Mouse (Mus musculus) urinary bladder, adult 18-20 months (tissue): ENCODE measurements around the gene Cox4i2.
A peak's percentile ranks its signal among the peaks of the same experiment; 100 is the strongest.

ENCODE experiments used
- DNase-seq, 2 experiments: peaks; one replicate each; pipeline ENCODE4 v3.0.0; 2022; ENCODE audit warnings: low spot score in 2 of 2, mixed read lengths in 2 of 2

The Cox4i2 gene

GRCm38 (mm10) chr2:152753944-152754711 lies at the start of gene Cox4i2:
Gene Cox4i2 (plus strand): TSS chr2:152754173.
- DNase-seq, result no peak

GRCm38 (mm10) chr2:152704256-152704605 lies 49.7 kb upstream of the Cox4i2 start:
- no peak for DNase-seq

- DNase-seq, result no peak
These were observed 49.1 kb upstream of the Cox4i2 start for GRCm38 (mm10) chr2:152704811-152705370.

DNA sequence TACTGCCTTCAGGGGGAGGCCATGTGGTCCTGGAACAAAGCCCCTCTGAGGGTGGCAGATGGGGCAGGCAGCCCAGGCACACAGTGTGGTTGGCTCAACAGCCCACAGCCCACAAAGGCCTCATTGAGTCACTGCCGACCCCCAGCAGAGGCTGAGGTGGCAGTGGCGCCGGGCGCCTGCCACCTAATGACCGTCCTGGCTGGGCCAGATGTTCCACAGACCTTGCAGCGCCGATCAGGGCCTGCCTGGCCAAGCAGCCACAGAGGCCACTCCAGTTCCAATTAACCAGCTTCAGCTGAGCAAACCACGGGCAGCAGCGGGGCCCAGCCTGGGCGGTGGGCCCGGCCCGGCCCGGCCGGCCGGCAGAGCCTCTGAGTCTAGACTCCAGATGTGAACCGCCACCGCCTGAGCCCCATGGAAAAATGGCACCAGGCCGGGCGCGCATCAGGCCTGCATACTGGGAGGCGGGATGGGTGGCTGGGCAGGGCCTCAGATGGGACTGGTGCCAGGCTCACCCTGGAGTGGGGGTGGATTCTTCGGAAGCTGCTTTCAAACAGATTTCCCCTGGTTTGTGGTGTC lies 47.9 kb upstream of the Cox4i2 start:
- DNase-seq, result no peak

DNA sequence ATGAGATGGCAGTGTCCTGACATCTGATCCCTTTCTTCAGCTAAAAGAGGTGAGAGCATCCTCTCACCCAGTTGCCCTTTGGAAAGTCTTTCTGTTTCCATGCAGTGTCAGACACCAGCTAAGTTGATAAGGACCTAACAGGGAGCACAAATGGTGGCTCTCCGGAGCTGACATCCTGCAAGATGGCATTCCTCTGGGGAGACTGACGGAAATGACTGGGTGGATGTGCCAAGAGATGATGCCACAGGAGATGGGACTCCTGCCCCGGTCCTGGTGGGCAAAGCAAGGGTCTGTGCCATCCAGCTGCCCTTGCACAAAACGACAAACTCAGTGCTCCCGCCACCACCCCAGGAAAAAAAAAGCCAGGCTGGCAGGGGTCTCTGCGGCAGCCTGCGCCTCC lies 46.8 kb upstream of the Cox4i2 start:
- DNase-seq, result no peak

GRCm38 (mm10) chr2:152707627-152708026 lies 46.3 kb upstream of the Cox4i2 start:
- peak; percentile 83 to 92 for DNase-seq

DNA sequence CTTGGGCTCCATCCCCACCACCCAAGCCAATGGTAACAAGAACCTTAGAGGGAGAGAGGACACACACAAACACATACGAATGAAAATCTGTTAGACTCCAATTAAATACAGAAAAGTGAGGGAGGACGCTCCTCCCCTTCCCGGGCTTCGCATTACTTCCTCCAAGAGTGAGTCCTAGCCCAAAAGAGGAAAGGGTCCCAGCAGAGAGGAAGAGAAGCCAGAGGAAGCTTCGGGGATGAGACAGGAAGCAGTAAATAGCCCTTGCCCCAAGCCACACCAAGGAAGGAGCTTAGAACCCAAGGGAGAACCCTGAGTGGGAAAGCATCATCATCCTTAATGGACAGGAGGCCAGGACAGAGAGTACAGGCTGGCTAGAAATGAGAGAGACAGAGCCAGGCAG lies 44.9 kb upstream of the Cox4i2 start:
- no peak for DNase-seq

GRCm38 (mm10) chr2:152716241-152716772 lies 37.7 kb upstream of the Cox4i2 start:
- DNase-seq, result peak in 1 of 2 experiments; percentile 79

DNA sequence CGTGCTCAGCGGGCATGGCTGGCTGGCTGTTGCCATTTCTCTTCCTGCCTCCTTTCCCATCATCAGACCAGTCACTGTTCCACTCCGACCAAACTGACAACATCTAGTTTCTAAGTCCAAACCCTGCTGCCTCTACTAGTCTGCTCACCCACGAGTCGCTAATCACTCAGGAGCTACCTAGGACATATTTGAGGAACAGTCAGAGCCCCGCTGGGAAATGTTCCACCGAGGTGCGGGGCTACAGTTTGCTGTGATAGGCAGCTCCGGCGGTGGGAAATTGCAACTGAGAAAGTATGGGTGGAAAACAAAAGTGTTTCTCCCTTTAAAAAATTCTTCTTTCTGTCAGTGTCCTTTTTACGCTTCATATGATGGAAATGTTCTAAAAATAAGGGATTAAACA lies 36.3 kb upstream of the Cox4i2 start:
- DNase-seq, result no peak

- no peak for DNase-seq
These were observed 35.9 kb upstream of the Cox4i2 start for GRCm38 (mm10) chr2:152718076-152718475.

DNA sequence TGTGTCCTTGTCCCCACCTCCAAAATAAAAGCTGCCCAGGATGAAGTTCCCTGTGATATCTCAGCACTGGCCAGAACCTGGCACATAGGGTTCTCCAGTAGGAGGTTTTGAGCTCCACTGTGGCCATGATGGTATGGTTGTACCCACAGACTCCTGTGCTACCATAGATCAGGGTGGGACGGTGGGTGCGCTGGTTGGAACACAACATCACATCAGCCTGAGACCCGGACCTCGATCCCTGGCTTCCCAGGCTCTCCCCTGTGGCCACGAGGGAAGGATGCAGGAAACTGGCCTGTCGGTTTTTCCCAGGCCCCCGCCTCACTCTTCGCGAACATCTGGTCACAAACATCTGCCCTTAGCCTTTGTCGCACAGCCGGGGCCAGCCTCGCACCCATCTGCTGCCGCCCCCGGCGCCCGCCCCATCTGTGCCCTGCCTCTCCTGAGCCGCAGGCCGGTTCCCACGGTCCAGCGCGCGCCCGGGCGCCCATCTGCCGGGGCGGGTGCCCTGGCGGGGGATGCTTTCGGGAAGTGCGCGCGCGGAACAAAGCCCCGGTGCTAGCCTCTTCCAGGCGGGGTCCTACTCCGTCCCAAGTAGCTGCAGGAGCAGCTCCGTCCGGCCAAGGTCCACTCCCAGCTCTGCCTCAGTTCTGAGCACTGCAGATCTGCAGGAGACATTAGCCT lies 30.2 kb upstream of the Cox4i2 start:
- DNase-seq, result no peak

GRCm38 (mm10) chr2:152724332-152724723 lies 29.6 kb upstream of the Cox4i2 start:
- DNase-seq, result no peak

DNA sequence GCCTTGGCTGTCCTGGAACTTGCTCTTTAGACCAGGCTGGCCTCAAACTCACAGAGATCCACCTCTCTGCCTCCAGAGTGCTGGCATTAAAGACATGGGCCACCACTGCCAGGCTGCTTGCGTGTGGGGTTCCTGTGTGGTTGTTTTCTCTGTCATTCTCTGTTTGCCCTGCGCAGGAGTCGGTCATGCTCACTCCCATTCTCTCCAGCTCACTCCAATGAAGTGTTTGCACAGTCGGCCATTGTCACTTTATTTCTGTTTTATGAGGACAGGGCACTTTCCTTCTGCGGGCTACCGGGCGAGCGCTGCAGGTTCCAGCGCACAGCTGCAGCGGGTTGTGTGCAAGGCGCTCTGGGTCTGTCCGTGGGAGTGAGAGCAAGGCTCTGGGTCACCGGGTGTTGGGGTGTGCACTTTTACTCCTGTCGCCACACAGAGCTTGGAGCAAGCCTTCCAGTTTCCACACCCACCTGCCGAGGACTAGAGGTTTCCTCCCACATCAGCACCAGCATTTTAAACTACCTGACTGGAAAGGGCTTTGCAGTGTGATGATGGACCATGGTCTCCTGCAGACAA lies 28.7 kb upstream of the Cox4i2 start:
- DNase-seq, result no peak

GRCm38 (mm10) chr2:152726213-152726612 lies 27.8 kb upstream of the Cox4i2 start:
- no peak for DNase-seq

DNA sequence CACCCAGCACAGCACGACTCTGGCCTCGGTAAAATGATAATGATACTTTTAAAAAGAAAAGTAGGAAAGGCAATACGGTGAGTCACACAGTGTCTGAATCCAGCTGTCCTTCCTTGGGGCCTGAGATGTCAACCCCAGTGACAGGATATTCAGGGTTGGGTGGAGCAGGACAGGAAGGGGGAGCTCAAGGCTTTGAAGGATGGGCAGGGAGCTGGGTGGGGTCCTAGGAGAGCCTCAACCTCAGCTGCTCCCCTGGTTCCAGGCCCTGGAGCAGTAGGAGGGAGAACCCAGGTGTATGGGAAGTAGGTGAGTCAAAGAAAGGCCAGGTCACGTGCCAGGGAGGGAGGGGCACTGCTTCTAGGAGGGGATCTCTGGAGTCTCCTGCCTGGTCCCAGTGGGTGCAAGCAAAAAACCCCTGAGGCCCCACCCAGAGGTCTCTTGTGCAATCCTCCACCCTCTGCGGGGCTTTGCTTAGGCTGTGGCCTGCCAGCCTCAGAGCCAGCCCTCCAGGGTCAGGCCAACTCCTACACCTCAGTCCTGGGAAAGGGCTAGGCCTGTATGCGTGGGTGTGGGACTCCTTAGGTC lies 27.1 kb upstream of the Cox4i2 start:
- no peak for DNase-seq

DNA sequence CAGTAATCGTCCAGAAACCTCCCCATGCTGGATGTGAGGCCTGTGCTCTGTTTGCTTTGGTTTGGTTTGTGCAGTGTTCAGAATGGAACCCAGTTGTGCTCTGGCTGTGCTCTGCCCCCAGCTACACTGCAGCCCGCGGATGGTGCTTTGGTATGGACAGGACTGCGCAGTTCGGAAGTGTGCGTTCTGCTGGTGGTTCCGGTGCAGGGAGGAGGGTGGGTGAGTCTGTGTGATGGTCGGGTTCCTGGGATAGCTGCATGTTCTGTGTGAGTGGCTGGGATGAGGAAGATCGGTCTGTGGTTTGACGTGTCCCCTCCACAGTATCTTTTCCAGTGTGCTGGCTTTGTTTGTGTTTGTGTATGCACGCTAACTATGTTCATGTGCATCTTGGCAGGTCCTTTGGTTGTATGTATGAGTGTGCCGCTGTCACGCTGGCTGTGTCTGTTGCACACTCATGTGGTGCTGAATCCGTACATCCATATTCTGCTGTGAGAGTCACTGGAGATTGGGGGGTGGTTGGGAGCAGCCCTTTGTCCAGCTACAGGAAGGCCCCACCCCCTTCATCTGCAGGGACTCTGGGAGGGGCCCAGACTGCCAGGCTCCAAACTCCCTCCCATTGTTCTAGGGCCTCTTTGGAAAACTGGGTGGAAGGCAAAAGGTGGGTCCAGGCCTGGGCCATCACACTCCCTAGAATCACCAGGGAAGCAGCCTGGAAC lies 26.0 kb upstream of the Cox4i2 start:
- no peak for DNase-seq

DNA sequence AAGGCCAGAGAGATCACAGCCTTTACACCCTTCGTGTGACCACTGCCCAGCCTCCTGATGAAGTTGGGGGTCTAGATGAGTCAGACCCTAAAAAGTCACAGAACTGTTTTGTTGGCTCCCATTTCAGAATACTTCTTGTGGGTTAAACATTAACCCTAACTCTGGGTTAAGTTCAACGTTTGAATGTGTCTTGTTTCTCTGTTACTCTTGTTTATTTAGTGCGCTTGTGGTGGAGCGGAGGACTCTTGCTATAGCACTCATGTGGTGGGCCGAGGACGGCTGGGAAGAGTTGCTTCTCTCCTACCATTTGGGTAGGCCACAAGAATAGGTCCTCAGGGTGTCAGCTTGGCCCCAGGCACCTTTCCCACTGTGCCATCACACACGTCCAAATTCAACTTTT lies 25.4 kb upstream of the Cox4i2 start:
- DNase-seq, result no peak

GRCm38 (mm10) chr2:152729013-152729635 lies 24.8 kb upstream of the Cox4i2 start:
- DNase-seq, result no peak

DNA sequence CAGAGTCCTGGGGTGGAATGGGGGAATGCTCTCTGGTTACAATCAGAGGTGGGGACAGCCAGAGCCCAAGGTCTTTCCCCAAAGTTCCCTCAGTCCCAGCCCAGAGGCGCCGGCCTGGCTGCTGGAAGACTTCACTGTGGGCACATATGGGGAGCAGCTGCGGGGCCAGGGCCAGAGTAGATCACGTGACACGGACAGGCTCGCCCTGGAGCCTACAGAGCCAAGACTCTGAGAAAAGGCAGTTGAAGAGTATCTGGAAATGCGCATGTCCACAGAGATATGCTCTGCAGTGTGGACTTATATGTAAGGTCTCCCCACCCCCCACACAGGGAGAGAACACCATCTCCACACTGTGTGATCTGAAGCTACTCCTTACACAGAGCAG lies 24.3 kb upstream of the Cox4i2 start:
- peak in 1 of 2 experiments; percentile 67 for DNase-seq

DNA sequence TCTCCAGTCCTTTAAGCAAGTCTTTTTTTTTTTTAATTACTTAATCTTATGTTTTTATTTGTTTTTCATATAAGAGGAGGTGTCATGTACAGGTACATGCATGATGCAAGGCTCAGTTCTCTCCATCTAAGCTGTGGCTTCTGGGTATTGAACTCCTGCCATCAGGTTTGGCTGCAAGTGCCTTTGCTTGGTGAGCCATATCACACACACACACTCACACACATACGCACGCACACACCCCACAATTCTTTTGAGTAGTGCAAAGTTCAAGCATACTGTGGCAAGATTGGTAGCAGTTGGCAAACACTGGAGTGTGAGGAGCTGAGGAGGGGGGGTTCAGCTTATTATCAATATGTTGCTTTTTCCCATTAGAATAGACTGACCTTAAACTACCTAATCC lies 20.8 kb upstream of the Cox4i2 start:
- DNase-seq, result no peak

GRCm38 (mm10) chr2:152734501-152734900 lies 19.5 kb upstream of the Cox4i2 start:
- no peak for DNase-seq
